Mouse (Mus musculus): ENCODE results near the gene Urad.

DNA sequence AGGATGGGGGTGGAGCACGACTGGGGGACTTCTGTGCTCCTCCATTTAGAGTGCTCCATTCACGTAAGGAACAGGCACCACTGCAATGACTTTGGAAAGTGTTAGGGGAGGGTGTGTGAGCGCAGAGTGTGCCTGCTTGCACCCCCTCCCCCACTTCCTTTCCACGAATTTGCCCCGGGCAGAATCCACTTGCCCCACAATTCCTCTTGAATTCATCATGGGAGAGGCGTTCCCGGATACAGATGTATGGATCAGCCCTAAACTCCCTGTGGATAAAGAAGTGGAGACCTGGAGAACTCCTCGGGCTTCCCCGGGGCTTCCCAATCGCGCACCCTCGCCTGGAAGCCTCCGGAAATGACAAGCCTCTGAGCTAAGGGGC is 44.7 kb downstream of the Urad start:
- no peak for TF ChIP-seq CTCF (IDR thresholded peaks at IDR 0.05)
- TF ChIP-seq EP300 (IDR thresholded peaks at IDR 0.05): no peak
